Mouse (Mus musculus) megakaryocyte-erythroid progenitor cell, adult 5 weeks (primary cell): ENCODE results near the gene Arrdc5. TPM values are rescaled to one million over a fixed set of nuclear protein-coding genes. Genes with fewer than 3 reads are reported as not detected.

ENCODE experiments used
- polyA plus RNA-seq: library from polyadenylated mRNA; stranded (reverse); fragments of >175 nt; gene quantifications from 2 replicates; pipeline ENCODE4 v1.2.3, GENCODE M21; 2012

The Arrdc5 gene
- not detected in 2 replicates for polyA plus RNA-seq

GRCm38 (mm10) chr17:56300186-56300585 lies at the start of gene Arrdc5:
Arrdc5 (minus strand) TSS chr17:56300286.

GRCm38 (mm10) chr17:56325450-56326152 lies 25.5 kb upstream of the Arrdc5 start, which contains the start of gene Kdm4b:
Kdm4b (plus strand) TSS chr17:56326062.

GRCm38 (mm10) chr17:56303160-56303846 lies 3.2 kb upstream of the Arrdc5 start, which contains the start of gene Uhrf1:
Uhrf1 (plus strand) TSS chr17:56303321.

GRCm38 (mm10) chr17:56292531-56293222 lies 7.4 kb downstream of the Arrdc5 start, which contains the start of gene Plin3:
Plin3 (minus strand) TSS chr17:56292873.

GRCm38 (mm10) chr17:56276643-56277566 lies 23.2 kb downstream of the Arrdc5 start, which contains the start of gene Ticam1:
Ticam1 (minus strand) TSS chr17:56276786.

GRCm38 (mm10) chr17:56256239-56256881 lies 43.7 kb downstream of the Arrdc5 start, which contains the start of gene Fem1a:
Fem1a (plus strand) TSS chr17:56256810.

Other genes starting within 250 kb of the Arrdc5 start
- gene Ubxn6, start 225.3 kb downstream of the Arrdc5 start, polyA plus RNA-seq: 44.5 and 52.3 TPM in 2 replicates
- gene Hdgfl2, start 220.7 kb downstream of the Arrdc5 start, polyA plus RNA-seq: 200 and 292 TPM in 2 replicates
- gene Plin4, start 190.5 kb downstream of the Arrdc5 start, polyA plus RNA-seq: 0.02 TPM in 1 of 2 replicates, not detected in the other
- gene Plin5, start 182.7 kb downstream of the Arrdc5 start, polyA plus RNA-seq: not detected in 2 replicates
- gene Lrg1, start 178.3 kb downstream of the Arrdc5 start, polyA plus RNA-seq: 42.7 and 91.2 TPM in 2 replicates
- gene Sema6b, start 159.9 kb downstream of the Arrdc5 start, polyA plus RNA-seq: 14.5 and 22.4 TPM in 2 replicates
- gene Tnfaip8l1, start 137.8 kb downstream of the Arrdc5 start, polyA plus RNA-seq: 0.96 and 1.1 TPM in 2 replicates
- 46.7 and 52.3 TPM in 2 replicates for gene Mydgf, start 116.4 kb downstream of the Arrdc5 start, polyA plus RNA-seq
- gene Dpp9, start 81.4 kb downstream of the Arrdc5 start, polyA plus RNA-seq: 87.7 and 105 TPM in 2 replicates
- gene Fem1a, start 43.5 kb downstream of the Arrdc5 start, polyA plus RNA-seq: 13.8 and 16.5 TPM in 2 replicates
- 12.2 and 16.1 TPM in 2 replicates for gene Ticam1, start 23.5 kb downstream of the Arrdc5 start, polyA plus RNA-seq
- gene Plin3, start 7.4 kb downstream of the Arrdc5 start, polyA plus RNA-seq: 17.2 and 24.5 TPM in 2 replicates
- 107 and 124 TPM in 2 replicates for gene Uhrf1, start 3.0 kb upstream of the Arrdc5 start, polyA plus RNA-seq
- 21.9 and 26.4 TPM in 2 replicates for gene Kdm4b, start 25.8 kb upstream of the Arrdc5 start, polyA plus RNA-seq
- 146 and 239 TPM in 2 replicates for gene Ptprs, start 176.2 kb upstream of the Arrdc5 start, polyA plus RNA-seq
- not detected in 2 replicates for gene Znrf4, start 212.1 kb upstream of the Arrdc5 start, polyA plus RNA-seq